Mouse (Mus musculus) urinary bladder, postnatal 4 days (tissue): ENCODE data around the gene Pla2g6.

ENCODE experiments used
- DNase-seq, 2 experiments: peaks; one replicate each; pipeline ENCODE4 v3.0.0; 2021 to 2022; ENCODE audit warnings: low spot score in 2 of 2

Pla2g6 gene

DNA sequence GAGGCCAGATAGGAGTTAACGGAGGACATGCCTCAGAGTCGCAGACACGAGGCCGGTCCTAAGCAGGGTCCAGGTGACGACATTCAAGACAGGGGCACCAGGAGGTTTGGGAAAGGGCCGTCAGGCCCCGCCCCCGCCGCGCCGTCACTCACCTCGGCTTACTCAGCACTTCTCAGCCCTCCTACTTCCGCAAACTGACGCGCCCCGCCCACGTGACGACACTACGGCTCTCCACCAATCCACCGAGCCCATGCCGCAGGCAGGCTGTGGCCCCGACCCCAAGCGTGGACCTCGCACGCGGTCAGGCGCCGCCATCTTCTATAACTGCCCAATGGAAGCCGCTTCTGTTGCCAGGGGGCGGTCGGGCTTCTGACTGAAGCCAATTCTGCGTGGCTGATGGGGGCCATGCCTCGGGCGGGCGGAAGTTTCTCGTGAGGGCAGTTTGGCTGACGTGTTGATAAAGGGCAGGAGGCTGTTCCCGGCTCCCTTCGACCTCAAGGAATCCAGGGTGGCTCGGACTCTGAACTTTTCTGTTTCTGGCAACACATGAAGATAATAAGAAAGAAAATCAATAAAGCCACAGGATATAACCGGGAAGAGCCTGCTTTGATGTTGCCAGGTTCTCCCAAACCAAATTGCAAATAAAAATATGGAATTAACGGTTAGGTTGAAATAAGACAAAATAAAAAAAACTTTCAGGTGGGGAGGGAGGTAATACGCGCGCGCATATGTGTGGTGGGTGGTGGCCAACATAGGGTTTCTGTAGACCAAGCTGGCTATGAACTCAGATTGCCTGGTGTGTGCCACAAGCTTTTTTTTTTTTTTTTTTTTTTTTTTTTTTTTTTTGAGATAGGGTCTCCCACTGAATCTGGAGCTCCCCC lies at the start of gene Pla2g6:
Gene Pla2g6, minus strand, starts transcription at position 333 of the 881 bp plus-strand sequence.
- DNase-seq: peak; percentile 98 to 99

DNA sequence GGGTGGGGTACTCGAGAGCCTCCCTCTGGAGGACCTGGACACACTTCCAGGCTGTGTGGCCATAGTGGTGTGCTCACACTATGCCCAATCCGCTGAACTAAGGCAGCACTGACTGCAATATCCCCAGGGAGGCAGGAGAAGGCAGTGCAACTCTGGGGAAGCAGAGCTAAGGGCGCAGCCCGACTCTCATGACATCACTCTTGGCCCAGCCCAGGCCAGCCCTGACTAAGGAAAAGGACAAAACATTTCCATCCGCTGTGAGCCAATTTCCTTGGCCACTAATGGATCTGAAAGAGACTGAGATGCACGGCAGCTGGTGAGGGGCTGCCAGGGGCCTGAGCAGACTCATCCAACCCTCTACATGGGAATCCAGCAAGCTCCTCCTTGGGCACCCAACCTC lies 49.5 kb upstream of the Pla2g6 start:
- peak; percentile 65 to 75 for DNase-seq

GRCm38 (mm10) chr15:79374760-79375159 lies 46.6 kb upstream of the Pla2g6 start:
- DNase-seq: no peak

DNA sequence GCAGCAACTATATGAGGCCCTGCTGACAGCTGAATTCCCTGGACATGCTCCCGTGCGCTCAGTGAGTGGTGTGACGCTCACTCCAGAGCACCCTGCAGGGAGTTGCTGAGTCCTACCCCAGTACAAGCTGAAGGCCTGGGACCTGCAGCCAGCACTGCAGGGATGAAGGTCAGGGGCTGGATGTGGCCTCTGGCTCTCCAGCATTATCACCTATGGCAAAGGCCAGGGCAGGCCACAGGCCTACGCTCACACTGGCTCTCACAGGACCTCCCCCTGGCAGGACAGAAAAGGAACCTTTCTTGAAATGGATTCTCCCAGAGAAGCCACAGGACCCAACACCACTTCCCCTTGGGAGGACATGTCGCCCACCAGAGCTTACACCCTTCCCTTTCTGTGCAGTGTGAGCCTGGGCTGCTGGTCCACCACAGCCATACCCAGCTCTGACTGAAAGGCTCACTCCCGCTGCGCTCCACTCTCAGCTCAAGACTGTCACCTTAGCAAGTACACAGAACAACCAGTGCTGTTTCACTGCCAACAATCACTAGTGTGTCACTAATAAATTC lies 42.2 kb upstream of the Pla2g6 start:
- no peak for DNase-seq

DNA sequence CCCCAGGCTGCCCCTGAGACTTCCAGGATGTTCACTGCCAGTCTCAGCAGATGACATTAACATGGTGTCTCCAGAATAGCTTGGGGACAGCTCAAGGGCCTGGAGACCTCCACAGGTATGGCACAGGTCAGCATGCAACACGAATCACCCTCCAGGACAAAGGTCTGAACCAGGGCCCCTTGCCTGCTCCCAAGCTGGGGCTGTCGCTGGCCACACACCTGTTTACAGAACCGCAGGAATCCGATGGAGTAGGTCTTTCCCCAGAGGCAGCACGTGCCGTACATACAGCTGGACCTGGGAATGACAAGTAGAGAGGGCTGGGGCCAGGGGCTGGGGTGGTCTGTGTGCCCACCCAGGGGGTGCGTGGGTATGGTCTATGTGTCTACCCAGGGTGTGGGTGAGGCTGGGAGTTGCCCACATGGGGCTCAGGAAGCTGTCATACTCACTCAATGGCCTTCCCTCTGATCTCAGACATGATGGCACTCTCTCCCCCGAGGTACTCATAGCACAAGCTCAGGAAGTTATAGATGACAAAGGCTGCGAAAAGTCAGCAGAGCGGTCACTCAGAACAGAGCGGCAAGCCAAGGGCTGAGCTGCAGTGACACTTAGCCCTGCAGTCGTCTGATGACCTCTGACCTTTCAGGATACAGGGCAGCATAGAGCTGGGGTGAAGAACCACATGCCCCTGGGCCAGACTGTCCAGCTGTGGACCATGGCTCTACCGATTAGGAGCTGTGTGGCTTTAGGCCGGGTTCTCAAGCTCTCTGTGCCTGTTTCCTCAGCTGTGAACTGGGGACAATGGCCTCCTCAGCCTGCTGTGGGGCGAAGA lies 41.5 kb upstream of the Pla2g6 start:
- DNase-seq: no peak

DNA sequence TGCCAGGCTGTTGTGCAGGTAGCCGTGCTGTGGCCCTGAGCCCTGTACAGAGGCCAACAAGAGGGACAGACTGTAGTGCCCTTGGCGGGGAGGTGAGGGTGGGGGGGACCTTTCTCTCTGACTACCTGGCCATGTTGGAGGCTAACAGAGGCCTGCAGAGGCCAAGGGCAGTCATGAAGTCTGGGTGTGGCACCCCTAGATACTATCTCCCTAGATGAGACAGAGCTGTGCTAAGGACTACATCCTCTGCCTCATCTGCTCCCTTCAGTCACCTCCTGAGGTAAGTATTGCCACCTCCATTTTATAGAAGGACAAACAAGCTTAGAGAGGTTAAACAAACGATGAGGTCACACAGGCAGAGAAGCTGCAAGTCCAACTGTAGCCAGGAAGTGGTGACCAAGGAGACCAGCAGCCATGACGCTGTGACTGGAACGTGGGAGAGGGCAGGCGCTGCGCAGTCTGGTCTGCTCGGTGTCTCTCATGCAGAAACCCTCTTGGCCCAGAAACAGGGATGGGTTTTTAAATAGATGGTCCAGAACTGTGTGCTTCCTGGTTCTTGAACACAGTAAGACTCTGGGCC lies 40.8 kb upstream of the Pla2g6 start:
- DNase-seq: no peak

- DNase-seq: peak; percentile 69 to 75
Measured at GRCm38 (mm10) chr15:79368313-79368811, 40.2 kb upstream of the Pla2g6 start.

GRCm38 (mm10) chr15:79366402-79366801 lies 38.2 kb upstream of the Pla2g6 start:
- no peak for DNase-seq

DNA sequence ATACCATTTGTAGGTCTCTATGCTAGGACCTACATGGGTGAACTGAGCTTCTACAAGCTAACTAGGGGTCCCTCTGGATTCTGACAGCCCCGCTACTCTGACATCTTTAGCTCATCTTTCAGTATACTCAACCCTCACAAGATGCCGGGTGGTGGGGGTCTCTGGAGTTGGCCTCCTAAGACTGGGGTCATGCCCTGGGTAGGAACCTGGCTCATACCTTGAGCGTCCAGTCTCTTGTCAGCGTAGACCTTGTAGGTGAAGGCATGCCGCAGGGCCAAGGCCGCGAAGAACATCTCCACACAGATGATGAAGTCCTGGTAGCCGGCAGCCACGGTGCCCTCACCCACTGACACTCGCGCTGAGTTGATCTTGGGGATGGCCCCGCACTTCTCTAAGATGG lies 36.9 kb upstream of the Pla2g6 start:
- DNase-seq: no peak

DNA sequence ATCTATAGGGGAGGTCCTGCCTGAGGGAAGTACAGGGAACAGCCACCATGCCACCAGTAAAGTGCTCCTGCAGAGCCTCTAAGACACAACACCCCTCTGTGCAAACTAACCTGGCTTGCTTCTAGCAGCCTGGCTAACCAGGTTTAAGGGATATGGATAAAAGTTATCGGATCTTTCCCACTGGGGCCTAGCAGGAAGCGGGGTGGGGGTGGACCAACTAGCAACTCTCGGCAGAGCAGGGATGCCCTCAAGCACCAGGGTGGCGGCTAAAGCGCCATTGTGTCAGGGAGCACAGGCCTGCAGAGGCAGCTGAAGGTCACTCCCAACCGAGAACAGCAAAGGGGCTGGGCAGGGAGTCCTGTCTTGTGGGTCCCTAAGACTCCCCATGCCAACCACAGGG lies 35.9 kb upstream of the Pla2g6 start:
- no peak for DNase-seq

GRCm38 (mm10) chr15:79361023-79361422 lies 32.8 kb upstream of the Pla2g6 start:
- no peak for DNase-seq

DNA sequence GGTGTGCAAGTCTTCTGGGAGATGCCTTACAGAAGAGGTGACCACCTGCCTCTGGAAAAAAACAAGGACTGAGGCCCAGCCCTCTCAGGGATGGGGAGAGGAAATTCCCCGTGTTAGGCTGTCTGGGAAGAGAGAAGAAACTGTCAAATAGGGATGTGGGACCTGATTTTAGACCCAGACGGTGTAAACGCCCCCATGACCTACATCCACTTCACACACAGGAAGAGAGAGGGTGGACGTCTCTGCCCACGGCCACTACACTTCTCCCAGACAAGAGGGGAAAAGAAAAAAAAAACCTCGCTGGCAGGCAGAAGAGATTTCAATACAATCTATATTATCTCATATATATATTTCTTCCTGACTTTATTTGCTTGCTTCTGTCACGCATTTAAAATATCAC lies 32.2 kb upstream of the Pla2g6 start:
- DNase-seq: no peak

- DNase-seq: no peak
Measured at GRCm38 (mm10) chr15:79359954-79360353, 31.8 kb upstream of the Pla2g6 start.

DNA sequence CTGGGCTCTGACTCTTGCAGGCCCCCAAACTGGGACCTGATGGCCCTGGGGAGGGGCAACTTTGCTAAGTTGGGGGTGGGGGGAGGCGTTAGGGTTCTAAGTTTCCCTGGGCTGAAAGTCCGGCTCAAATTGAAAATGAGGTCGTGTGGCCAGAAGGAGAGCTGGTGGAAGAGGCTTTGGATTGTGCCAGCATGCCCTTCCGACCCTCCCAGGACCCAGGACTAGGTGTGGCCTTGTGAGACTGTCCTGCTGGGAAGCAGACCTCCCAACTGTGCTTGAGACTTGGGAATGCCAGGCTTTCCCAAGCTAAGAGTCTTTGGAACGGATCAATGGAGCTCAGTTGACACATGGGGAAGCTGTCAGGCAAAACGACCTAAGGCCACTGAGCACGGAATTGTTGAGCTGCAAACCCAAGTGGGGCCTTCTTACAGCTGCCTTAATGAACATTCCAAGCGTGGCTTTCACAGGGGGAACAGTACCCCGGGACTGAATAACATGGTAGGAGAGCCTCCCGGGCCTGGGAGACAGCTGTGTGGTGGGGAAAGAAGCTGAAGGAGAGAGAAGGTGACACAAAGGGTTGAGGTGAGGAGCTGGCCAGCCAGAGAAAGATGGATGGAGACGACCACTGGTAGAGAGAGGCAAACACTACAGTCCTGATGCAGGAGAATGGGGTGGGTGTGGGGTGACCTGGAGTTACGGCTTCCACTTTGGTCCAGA lies 29.9 kb upstream of the Pla2g6 start:
- no peak for DNase-seq

DNA sequence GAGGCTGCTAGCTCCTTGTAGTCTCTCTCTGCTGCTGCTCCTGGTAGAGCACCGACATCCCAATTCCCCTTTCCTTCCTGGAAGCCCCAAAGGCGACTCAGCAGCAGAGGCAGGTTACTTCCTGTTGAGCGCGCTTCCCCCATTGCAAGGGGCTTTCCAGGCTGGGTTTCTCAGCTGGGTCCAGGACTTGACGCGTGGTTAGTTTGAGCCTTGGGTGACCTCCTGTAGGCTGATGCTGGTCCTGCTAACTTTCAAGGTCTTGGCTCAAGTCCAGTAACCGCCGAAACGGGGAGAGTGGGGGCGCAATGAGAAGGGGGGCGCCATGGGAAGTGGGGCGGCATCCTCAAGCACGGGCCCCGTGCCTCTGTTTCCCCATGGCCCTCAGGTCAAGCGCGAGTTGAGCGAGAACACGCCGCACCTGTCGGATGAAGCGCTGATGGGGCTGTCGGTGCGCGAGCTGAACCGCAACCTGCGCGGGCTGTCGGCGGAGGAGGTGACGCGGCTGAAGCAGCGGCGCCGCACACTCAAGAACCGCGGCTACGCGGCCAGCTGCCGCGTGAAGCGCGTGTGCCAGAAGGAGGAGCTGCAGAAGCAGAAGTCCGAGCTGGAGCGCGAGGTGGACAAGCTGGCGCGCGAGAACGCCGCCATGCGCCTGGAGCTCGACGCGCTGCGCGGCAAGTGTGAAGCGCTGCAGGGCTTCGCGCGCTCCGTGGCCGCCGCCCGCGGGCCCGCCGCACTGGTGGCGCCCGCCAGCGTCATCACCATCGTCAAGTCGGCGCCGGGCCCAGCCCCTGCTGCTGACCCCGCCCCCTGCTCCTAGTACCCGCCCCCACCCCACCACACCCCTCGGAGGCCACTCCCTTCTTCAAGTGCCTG lies 29.1 kb upstream of the Pla2g6 start:
- DNase-seq: peak; percentile 74 to 75

DNA sequence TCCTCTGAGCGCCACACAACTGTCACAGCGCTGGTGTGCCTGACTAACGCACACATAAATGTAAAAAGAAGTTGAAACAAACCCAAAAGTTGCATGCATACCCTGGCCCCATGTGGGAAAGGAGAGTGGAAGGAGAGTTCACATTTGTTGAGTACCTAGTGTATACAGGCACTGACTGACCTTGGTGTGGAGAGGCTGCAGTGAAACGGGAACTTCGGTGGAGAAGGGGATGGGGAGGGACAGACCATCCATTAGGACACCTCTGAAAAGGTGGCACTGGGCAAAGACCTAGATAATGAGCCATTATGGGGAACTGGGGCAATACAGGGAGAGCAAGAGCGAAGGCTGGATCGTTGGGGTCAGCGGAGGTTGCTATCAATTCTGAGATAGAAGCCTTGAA lies 28.3 kb upstream of the Pla2g6 start:
- DNase-seq: no peak

- no peak for DNase-seq
Measured at GRCm38 (mm10) chr15:79354619-79355018, 26.4 kb upstream of the Pla2g6 start.

GRCm38 (mm10) chr15:79353690-79354305 lies 25.6 kb upstream of the Pla2g6 start:
- DNase-seq: no peak

DNA sequence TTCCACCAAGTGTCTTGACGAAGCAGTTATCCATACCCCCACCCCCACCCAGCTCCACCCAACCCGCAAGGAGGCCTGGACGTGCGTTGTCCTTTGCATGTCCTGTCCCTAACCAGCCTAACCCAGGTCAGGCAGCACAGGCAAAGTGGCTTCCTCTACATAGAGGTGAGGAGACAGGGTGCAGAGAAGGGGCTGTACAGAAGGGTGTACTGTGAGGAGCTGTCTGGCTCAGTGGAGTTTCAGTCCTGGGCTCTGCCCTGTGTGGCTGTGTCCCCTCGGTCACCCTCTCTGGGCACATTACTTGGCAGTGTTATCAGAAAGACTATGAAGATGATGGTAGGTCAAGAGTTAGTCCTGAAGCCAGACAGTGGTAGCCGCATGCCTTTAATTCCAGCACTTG lies 24.3 kb upstream of the Pla2g6 start:
- DNase-seq: no peak

- peak; percentile 64 to 69 for DNase-seq
Measured at GRCm38 (mm10) chr15:79351331-79351767, 23.2 kb upstream of the Pla2g6 start.
